Mouse (Mus musculus): ENCODE results near the gene Tbc1d2b. TPM values are rescaled to one million over a fixed set of nuclear protein-coding genes. Genes with fewer than 3 reads are reported as not detected.

The Tbc1d2b gene
- polyA plus RNA-seq, 1 experiment from 2014 or later: 5.1 TPM

DNA sequence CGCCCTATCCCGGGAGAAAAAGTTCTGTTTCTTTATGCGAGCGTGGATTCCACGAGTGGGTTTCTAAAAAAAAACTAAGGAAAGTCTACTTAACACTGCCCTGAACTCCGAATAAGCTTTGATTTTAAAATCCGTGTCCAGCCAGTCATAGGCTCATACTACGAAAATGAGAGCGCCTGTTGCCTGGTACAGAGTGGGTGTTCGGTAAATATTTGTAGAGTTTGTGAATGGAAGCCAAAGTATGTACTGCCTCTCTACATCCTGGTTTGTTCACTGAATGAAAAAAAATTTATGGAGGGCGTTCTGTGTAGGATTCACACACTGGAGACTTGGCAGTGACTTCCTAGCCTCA is 316 bp upstream of the Tbc1d2b start:
- ATAC-seq: peak; percentile 31
- Histone ChIP-seq H3K9me3 (ENCODE audit: control insufficient read depth, low read length) (no peaks in the 10 kb centered on the region), H3K4me2 (ENCODE audit: low read length) (peak overlapping the region; percentile 87), H3K4me3 (ENCODE audit: low read length) (peak overlapping the region; percentile 84), H3K9ac (ENCODE audit: low read depth, low read length) (peak overlapping the region; percentile 95), H3K36me3 (ENCODE audit: control insufficient read depth, insufficient read depth, low read length) (no peaks in the 10 kb centered on the region), H3K27ac (ENCODE audit: low read depth, low read length) (no peak overlapping the region; the same call in 1 of the 2 replicates), H3K27me3 (replicated peaks; ENCODE audit: control insufficient read depth, insufficient read depth, low read length) (no peaks in the 10 kb centered on the region), H3K4me1 (ENCODE audit: control insufficient read depth, insufficient read depth, low read depth, low read length) (peaks cover 12% of the 10 kb centered on the region)
- 15% methylated on average over 11 of the region's 11 CpGs for whole genome bisulfite sequencing

DNA sequence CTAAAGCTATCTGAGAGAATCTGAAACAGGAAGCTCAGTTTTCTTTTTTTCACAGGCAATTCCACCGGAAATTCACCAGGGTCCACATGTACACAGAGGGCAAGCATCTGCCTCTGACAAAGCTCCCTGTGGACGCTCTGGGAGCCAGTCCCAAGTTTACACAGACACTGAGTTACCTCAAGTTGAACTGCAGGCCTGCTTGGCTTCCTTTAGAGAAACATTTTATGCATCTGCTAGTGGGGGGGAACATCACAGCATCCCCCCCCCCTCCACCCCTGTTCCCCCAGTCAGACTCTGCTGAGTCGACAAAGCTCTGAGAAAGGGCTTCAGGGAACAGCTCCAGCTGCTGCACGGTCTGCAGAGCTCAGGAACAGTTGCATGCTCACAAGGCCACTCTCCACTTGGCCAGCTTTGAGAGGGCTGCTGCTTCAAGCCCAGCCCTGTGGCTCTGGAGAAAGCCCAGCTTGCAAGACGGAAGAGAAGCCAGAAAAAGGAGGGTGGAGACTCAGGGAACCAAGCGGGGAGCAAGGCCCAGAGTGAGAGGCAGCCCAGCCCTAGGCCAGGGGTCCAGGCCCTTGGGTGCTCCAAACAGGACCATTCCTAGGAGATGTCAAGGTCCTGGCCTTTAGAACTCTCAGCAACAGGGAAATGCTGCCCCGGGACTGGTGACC is 1.5 kb downstream of the Tbc1d2b start:
- Histone ChIP-seq H3K4me3 (ENCODE audit: low read length) (peak overlapping the region; percentile 84), H3K4me2 (ENCODE audit: low read length) (peak overlapping the region; percentile 87), H3K27ac (ENCODE audit: low read depth, low read length) (peak overlapping the region; percentile 58), H3K9me3 (ENCODE audit: control insufficient read depth, low read length) (no peaks in the 10 kb centered on the region), H3K4me1 (ENCODE audit: control insufficient read depth, insufficient read depth, low read depth, low read length) (peaks cover 12% of the 10 kb centered on the region), H3K9ac (ENCODE audit: low read depth, low read length) (peak overlapping the region; percentile 95), H3K36me3 (ENCODE audit: control insufficient read depth, insufficient read depth, low read length) (no peaks in the 10 kb centered on the region), H3K27me3 (replicated peaks; ENCODE audit: control insufficient read depth, insufficient read depth, low read length) (no peaks in the 10 kb centered on the region)
- ATAC-seq: peak; percentile 53
- 22% methylated on average over 7 of the region's 7 CpGs for WGBS

DNA sequence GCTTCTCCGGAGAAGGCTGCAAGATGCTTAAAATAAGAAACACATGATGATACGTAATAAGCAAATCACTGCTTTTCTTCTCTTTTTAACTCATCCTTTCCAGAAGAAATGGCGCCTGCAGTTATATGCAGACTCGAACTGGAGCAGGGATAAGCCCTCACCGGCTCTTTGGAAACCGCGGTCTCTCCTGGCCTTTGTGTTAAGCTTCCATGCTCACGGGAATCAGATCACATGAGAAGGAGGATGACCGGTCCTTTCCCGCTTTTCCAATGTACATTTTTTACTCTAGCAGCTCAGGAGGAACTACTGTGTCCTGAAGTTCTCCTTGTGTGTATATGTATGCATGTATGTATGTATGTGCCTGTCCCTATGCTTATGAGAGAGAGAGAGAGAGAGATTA is 3.7 kb downstream of the Tbc1d2b start:
- 91% methylated on average over 10 of the region's 10 CpGs for WGBS

DNA sequence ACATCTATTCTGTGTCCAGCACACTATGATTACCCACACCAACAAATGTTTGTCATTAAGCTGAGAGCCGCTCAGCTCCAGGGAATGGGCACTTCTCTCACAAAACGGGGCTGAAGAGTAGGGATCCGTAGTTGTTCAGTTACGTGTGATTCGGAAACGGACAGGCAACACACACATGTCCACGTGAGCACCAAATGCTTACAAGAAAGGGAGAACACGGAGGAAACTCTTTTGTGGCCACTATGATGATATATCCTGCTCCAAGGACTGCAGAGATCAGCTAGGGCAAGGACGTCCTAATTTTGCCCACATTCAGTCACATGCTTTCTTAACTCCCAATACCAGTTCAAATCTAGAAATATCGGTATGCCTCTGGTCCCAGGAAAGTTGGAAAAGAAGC is 4.5 kb downstream of the Tbc1d2b start:
- H3K27ac ChIP-seq (ENCODE audit: low read depth, low read length): no peak overlapping the region
- H3K4me1 ChIP-seq (ENCODE audit: control insufficient read depth, insufficient read depth, low read depth, low read length): peaks cover 12% of the 10 kb centered on the region
- no peaks in the 10 kb centered on the region for H3K27me3 ChIP-seq (replicated peaks; ENCODE audit: control insufficient read depth, insufficient read depth, low read length)
- WGBS: 92% methylated on average over 10 of the region's 10 CpGs
- no peak for ATAC-seq
- H3K4me3 ChIP-seq (ENCODE audit: low read length): no peak overlapping the region
- H3K4me2 ChIP-seq (ENCODE audit: low read length): no peak overlapping the region
- H3K36me3 ChIP-seq (ENCODE audit: control insufficient read depth, insufficient read depth, low read length): no peaks in the 10 kb centered on the region
- H3K9me3 ChIP-seq (ENCODE audit: control insufficient read depth, low read length): no peaks in the 10 kb centered on the region
- no peak overlapping the region for H3K9ac ChIP-seq (ENCODE audit: low read depth, low read length)

More for the DNA sequence above, 3.7 kb downstream of the Tbc1d2b start:
- Histone ChIP-seq H3K4me2 (ENCODE audit: low read length) (no peak overlapping the region), H3K9me3 (ENCODE audit: control insufficient read depth, low read length) (no peaks in the 10 kb centered on the region), H3K27ac (ENCODE audit: low read depth, low read length) (no peak overlapping the region), H3K4me1 (ENCODE audit: control insufficient read depth, insufficient read depth, low read depth, low read length) (peaks cover 12% of the 10 kb centered on the region), H3K36me3 (ENCODE audit: control insufficient read depth, insufficient read depth, low read length) (no peaks in the 10 kb centered on the region), H3K4me3 (ENCODE audit: low read length) (no peak overlapping the region), H3K27me3 (replicated peaks; ENCODE audit: control insufficient read depth, insufficient read depth, low read length) (no peaks in the 10 kb centered on the region), H3K9ac (ENCODE audit: low read depth, low read length) (no peak overlapping the region)
- ATAC-seq: no peak

DNA sequence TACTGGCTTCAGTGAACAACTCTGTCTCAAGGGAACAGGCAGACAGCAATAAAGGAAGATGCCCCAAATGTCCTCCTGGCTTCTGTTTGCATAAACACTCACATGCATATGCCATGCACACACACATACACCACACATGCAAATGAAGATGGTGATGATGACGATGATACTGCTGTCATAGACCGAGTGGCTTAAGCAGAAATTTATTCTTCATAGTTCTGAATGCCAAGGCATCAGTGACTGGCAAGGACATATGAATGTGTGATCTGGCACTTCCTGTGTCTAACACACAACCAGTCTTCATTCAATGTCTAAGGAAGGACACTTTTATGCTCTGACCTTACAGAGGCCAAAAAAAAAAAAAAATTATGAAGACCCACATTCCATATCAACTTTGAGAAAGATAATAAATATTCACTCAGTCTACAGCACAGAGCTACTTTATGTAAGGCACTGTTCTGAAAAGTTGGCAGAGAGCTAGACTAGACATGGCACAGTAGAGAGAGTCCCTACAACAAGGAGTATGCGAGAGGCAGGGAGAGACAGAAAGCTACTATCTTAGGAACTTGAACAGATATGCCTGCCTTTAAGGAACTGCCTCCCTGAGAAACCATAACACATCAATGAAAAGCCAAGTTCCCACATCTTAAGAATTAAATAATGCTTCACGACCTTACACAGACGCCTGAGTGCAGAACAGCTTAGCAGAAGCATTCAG is 5.1 kb downstream of the Tbc1d2b start:
- no peaks in the 10 kb centered on the region for H3K27me3 ChIP-seq (replicated peaks; ENCODE audit: control insufficient read depth, insufficient read depth, low read length)

DNA sequence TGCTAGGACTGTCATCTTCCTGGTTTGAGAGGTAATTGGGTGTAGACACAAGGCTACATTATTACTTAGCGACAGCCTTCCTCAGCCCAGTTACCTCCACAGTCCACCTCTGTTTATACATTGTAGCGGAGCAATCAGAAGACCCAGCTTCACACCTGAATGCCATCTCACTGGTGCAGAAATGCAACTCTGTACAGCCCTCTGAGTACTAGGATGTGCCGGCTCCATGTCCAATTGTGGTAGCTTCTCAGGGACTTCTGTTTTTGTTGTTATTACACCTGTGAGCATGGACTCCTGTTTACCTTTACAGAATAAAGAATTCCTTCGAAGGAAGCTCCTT is 7.3 kb downstream of the Tbc1d2b start:
- no peak overlapping the region for H3K4me3 ChIP-seq (ENCODE audit: low read length)
- ATAC-seq: no peak
- H3K4me2 ChIP-seq (ENCODE audit: low read length): no peak overlapping the region
- H3K36me3 ChIP-seq (ENCODE audit: control insufficient read depth, insufficient read depth, low read length): no peaks in the 10 kb centered on the region
- H3K9me3 ChIP-seq (ENCODE audit: control insufficient read depth, low read length): no peaks in the 10 kb centered on the region
- no peaks in the 10 kb centered on the region; the same call in 1 of the 2 replicates for H3K4me1 ChIP-seq (ENCODE audit: control insufficient read depth, insufficient read depth, low read depth, low read length)
- no peak overlapping the region for H3K9ac ChIP-seq (ENCODE audit: low read depth, low read length)
- no peaks in the 10 kb centered on the region for H3K27me3 ChIP-seq (replicated peaks; ENCODE audit: control insufficient read depth, insufficient read depth, low read length)
- 95% methylated on average over 4 of the region's 4 CpGs for WGBS
- H3K27ac ChIP-seq (ENCODE audit: low read depth, low read length): no peak overlapping the region

More for the DNA sequence above, 5.1 kb downstream of the Tbc1d2b start:
- WGBS: 92% methylated on average over 5 of the region's 5 CpGs
- Histone ChIP-seq H3K9ac (ENCODE audit: low read depth, low read length) (no peak overlapping the region), H3K4me3 (ENCODE audit: low read length) (no peak overlapping the region), H3K9me3 (ENCODE audit: control insufficient read depth, low read length) (no peaks in the 10 kb centered on the region), H3K36me3 (ENCODE audit: control insufficient read depth, insufficient read depth, low read length) (no peaks in the 10 kb centered on the region), H3K27ac (ENCODE audit: low read depth, low read length) (no peak overlapping the region), H3K4me2 (ENCODE audit: low read length) (no peak overlapping the region), H3K4me1 (ENCODE audit: control insufficient read depth, insufficient read depth, low read depth, low read length) (peaks cover 12% of the 10 kb centered on the region)
- ATAC-seq: no peak

DNA sequence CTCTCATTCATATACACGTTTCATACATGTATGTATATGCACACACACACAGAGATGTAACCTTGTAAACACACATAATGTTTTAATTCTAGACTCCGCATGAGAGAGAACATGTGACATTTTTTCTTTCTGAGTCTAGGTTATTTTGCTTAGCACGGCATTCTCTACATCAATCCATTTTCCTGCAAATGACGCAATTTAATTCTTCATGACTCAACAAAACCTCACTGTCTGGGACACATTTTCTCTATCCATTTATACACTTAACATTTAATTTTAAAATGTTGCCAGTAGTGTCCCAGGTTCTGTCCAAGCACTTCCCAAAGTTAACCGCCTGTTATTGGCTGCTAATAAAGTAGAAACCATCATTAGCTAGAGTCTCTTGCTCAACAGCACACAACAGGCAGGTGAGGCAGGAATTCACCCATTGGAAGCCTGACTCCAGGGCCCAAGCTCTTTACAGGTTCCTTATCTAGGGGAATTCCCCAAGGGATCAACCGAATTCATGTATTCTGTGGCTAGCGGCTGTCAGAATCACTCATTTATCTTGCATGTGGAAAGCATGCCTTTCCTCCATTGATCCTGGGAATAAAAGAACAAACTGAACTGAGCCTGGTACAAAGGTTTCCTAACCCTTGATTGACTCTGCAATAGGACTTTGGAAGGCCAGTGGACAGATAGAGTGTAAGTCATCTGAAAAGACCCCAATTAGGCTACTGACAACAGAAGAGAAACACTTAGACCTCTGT is 7.8 kb downstream of the Tbc1d2b start:
- no peaks in the 10 kb centered on the region; the same call in 1 of the 2 replicates for H3K4me1 ChIP-seq (ENCODE audit: control insufficient read depth, insufficient read depth, low read depth, low read length)
- H3K9ac ChIP-seq (ENCODE audit: low read depth, low read length): no peak overlapping the region
- no peaks in the 10 kb centered on the region for H3K36me3 ChIP-seq (ENCODE audit: control insufficient read depth, insufficient read depth, low read length)
- no peak for ATAC-seq
- 75% methylated on average over 7 of the region's 7 CpGs for WGBS
- H3K27ac ChIP-seq (ENCODE audit: low read depth, low read length): no peak overlapping the region
- H3K4me2 ChIP-seq (ENCODE audit: low read length): no peak overlapping the region
- no peak overlapping the region for H3K4me3 ChIP-seq (ENCODE audit: low read length)
- H3K9me3 ChIP-seq (ENCODE audit: control insufficient read depth, low read length): no peaks in the 10 kb centered on the region
- no peaks in the 10 kb centered on the region for H3K27me3 ChIP-seq (replicated peaks; ENCODE audit: control insufficient read depth, insufficient read depth, low read length)

DNA sequence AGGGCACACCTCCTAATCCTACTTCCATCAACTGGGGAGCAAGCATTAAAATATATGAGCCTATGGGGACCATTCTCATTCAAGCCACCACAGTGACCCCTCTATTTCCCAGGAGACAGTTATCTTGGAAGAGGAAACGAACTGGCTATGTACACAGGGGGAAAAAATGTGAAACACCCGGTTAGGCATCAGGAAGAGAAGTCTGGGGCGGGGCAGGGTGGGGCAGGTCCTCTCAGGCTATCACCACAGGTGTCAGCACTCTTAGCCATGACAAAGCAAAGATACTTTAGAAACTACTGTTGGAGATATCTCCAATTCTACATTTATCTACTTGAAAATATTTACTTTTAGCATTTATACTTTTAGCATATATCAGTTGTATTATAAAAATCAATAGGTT is 8.5 kb downstream of the Tbc1d2b start:
- H3K27ac ChIP-seq (ENCODE audit: low read depth, low read length): no peak overlapping the region
- no peak overlapping the region for H3K9ac ChIP-seq (ENCODE audit: low read depth, low read length)
- H3K9me3 ChIP-seq (ENCODE audit: control insufficient read depth, low read length): no peaks in the 10 kb centered on the region
- no peak overlapping the region for H3K4me3 ChIP-seq (ENCODE audit: low read length)
- H3K4me2 ChIP-seq (ENCODE audit: low read length): no peak overlapping the region
- ATAC-seq: no peak
- no peaks in the 10 kb centered on the region for H3K27me3 ChIP-seq (replicated peaks; ENCODE audit: control insufficient read depth, insufficient read depth, low read length)
- no peaks in the 10 kb centered on the region for H3K36me3 ChIP-seq (ENCODE audit: control insufficient read depth, insufficient read depth, low read length)
- WGBS: 82% methylated on average over 3 of the region's 3 CpGs
- H3K4me1 ChIP-seq (ENCODE audit: control insufficient read depth, insufficient read depth, low read depth, low read length): no peaks in the 10 kb centered on the region; the same call in 1 of the 2 replicates
